Mouse (Mus musculus) brain, adult 2 months (tissue): ENCODE results near the gene Slc25a36.

Experiments
- DNase-seq: peaks from one replicate; pipeline ENCODE4 v3.0.0; 2011; ENCODE audit warnings: low read depth, low spot score

Gene Slc25a36

GRCm38 (mm10) chr9:97041633-97042032 lies 69.3 kb downstream of the Slc25a36 start:
- DNase-seq = no peak

GRCm38 (mm10) chr9:97038010-97038409 lies 72.9 kb downstream of the Slc25a36 start:
- DNase-seq = no peak

- DNase-seq = no peak
Measured at GRCm38 (mm10) chr9:97036656-97037055, 74.3 kb downstream of the Slc25a36 start.

GRCm38 (mm10) chr9:97027361-97027760 lies 83.6 kb downstream of the Slc25a36 start:
- DNase-seq = no peak

GRCm38 (mm10) chr9:97026006-97026405 lies 85.0 kb downstream of the Slc25a36 start:
- no peak for DNase-seq
